Mouse (Mus musculus): ENCODE results near the gene Csde1. TPM values are rescaled to one million over a fixed set of nuclear protein-coding genes. Genes with fewer than 3 reads are reported as not detected.
A peak's percentile ranks its signal among the peaks of the same experiment; 100 is the strongest.

Csde1 gene
- total RNA-seq, 2 experiments from 2014 or later = 225 to 502 TPM

DNA sequence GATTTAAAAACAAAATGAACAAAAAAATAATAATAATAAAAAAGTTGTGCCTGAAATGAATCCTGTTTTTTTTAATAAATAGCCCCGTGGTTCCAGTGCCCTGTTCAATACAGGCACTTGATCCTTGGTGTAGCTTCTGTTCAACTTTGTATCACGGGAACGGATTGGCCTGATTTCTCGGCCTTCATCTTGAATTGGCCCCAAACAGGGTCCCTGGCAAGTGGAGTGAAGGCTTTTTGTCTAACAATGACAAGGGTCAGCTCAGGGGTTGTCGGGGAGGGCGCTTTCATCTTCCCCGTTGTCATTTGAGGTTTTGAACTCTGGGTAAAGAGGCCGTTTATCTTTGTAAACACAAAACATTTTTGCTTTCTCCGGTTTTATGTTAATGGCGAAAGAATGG, 37.5 kb downstream of the Csde1 start:
- peak; percentile 35 for ATAC-seq (replicated peaks; ENCODE audit: low FRiP score, low TSS enrichment, poor library complexity, severe bottlenecking)

DNA sequence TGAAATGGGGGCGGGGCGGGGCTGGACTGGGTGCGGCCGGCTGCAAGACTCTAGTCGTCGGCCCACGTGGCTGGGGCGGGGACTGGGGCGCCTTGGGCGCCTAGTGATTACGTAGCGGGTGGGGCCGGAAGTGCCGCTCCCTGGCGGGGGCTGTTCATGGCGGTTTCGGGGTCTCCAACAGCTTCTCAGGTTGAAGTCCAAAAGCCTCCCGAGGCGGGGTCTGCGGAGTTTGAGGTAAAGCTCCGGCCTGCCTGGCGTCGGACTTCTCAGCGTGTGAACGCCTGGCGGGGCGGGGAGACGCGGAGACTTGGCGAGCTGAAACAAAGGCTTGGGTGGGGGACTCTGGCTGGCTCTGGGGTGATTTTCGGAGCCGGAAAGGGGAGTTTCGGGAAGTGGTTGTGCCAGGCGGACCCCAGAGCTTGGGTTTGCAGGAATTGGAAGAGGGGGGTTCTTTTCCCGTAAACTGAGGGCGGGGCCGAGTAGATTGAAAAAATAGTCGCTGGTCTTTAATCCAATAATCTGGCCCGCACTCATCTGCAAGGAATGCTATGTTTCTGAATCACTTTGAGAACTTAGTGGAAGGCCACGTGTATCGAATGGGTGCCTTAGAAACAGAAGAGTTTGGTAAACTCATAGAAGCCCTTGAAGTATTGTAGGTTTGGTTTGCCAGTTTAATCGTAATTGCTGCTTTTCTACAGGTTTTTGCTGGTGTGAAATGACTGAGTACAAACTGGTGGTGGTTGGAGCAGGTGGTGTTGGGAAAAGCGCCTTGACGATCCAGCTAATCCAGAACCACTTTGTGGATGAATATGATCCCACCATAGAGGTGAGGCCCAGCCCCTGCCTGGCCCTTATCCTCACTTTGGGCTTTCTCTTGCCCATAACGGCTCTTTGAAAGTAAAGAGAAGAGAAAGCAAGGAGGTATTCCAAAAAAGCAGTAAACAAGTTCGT, 38.3 kb downstream of the Csde1 start, which contains the start of gene Nras:
Gene Nras, plus strand, starts transcription at position 79 of the 951 bp plus-strand sequence.
- ATAC-seq (replicated peaks; ENCODE audit: low FRiP score, low TSS enrichment, poor library complexity, severe bottlenecking) = peak; percentile 98

DNA sequence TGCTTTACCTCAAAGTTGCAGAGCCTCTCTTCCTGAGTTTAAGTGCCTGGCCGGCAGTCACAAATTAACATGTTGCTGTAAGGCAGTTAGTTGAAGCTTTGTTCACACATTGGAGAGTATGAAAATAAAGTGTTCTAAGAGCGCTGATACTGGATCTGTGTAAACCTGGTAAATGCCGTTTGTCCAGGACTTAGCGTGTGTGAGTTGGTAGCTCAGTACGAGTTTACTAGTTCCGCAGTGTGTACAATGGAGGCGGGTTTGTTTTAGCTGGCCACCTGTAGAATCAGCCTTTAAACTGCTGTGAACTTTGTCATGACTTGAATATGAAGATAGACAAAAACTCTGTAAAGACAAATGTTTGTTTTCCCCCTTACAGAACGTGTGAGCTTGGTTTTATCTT, 46.7 kb downstream of the Csde1 start:
- no peak for ATAC-seq (replicated peaks; ENCODE audit: low FRiP score, low TSS enrichment, poor library complexity, severe bottlenecking)

DNA sequence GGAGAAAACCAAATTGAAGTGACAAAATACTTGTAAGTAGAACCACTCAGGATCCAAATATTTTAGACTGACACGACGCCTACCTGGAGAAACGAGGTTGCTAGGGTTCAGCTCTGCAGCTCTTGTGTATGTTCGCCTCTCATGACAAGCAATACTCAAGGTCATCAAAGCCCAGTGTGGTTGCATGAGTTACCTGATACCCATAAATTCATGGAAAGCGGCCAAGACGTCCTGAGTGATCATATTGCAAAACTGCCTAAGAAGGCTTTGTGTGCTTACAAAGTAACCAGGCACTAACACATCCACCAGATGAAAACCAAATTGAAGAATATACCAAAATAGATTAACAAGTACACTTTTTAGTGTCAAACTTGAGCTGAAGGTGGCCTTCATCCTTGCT, 48.7 kb downstream of the Csde1 start:
- no peak for ATAC-seq (replicated peaks; ENCODE audit: low FRiP score, low TSS enrichment, poor library complexity, severe bottlenecking)

DNA sequence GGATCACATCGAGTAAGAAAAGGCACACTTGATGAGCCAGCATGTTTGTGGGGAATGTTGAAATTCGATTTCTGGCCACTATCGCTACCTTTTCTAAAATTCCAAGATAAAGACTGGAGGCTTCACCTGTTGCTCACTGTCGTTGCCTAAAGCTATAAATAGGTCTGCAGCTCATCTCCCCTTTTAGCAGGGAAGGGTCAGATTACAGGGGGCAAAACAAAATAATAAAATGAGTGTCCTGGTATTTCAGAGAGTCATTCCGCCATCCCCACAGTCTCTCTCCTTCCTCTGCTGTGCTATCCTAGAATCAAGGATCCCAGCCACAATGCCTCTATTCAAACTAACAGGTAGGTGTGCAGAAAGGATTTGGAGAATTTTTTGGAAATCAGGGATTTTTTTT, 53.5 kb downstream of the Csde1 start, which contains the start of gene Ampd1:
Gene Ampd1, plus strand, starts transcription at position 244 of the 400 bp plus-strand sequence.
- ATAC-seq (replicated peaks; ENCODE audit: low FRiP score, low TSS enrichment, poor library complexity, severe bottlenecking) = no peak

DNA sequence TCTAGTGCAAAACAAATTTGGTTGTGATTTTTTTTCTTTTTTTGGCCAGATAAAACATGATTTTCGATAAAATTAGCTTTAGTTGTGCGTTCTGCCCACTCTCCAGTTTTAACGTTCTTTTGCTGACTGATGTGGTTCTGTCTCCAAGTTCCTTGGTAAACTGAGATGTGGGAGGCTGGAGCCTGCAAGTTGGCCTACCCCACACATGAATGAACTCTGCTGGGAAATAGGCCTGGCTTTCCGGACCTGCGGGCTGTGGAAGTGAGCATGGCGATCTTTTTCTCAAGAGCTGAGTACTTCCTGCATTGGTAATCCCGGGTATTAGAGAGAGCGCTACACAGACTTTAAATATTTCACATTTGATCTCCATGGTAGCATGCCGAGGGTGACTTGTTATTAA, 55.6 kb downstream of the Csde1 start:
- no peak for ATAC-seq (replicated peaks; ENCODE audit: low FRiP score, low TSS enrichment, poor library complexity, severe bottlenecking)

DNA sequence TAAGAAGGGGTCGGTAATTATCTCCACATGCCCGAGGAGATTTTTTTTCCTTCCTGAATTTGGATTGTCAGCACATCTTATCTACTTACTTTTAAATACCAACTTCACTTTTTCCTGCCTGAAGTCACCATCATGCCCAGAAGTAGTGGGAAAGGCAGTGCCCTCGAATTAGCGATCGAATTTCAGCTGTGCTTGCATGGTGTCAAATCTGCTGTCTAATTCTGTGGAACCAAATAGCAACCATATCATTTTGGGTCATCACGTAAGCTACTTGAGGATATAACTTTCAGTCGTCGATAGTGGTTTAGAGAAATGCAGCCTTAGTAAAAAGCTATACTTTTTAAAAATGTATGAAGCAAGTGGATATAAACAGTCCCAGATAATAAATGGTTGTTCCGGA, 56.2 kb downstream of the Csde1 start:
- no peak for ATAC-seq (replicated peaks; ENCODE audit: low FRiP score, low TSS enrichment, poor library complexity, severe bottlenecking)

DNA sequence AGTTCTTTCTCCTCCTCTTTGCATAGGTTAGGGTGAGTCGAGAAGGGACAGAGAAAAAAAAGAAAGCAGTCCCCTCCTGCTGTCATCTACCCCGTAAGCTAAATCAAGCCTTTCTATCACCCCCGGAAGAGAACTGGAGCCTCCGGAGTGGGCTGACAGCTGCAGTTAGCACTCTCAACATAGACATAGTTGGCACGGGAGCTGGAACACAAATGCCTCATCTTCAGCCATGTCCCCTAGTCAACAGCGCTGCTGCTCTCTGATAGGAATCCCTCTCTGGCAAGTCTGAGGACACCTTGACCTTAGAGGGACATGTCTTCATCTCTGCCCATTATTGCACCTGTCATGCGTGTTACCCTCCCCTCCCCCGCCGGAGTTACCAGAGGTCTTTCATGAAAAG, 59.1 kb downstream of the Csde1 start:
- ATAC-seq (replicated peaks; ENCODE audit: low FRiP score, low TSS enrichment, poor library complexity, severe bottlenecking) = no peak

DNA sequence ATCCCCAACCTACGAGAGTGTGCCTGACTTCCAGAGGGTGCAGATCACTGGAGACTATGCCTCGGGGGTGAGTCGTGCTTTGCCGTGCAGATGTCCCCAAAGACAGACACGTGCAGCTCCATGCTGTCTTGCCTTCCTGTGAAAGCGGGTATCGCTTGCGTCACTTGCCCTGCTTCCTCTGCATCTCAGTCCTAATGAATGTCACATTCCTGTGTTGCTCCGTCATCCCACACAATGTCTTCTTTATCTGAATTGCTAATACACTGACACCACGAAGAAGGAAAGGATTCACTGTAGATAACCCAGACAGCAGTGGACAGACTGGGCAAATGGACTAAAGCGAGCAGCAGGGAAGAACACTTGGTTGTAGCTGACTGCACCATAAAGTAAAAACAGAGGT, 60.8 kb downstream of the Csde1 start:
- no peak for ATAC-seq (replicated peaks; ENCODE audit: low FRiP score, low TSS enrichment, poor library complexity, severe bottlenecking)

DNA sequence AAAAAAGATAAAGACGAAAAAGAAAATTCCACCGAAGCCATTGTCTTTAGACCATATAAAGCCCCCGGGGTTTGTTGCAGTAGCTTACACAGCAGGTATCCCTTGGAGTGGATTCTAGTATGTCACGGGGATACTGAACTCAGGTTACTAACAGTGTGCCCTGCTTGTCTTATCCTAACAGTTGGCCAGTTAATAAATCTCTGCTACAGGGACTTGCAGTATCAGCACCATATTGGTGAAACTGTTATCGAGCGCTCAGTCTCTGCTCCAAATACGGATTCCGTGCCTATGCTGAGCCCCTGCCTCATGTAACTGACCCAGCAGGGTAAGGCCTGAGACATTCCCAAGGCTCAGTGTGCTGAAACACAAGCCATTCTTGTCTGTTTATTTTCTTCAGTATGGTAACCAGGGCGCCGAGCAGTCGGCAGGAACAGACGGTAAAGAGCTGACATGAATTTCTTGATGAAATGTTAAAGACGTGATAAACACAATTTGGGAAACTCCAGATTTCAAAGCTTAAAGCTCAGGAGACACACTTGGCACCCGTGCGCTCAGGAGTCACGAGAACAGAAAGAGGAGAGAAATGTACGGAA, 61.7 kb downstream of the Csde1 start:
- ATAC-seq (replicated peaks; ENCODE audit: low FRiP score, low TSS enrichment, poor library complexity, severe bottlenecking) = no peak

DNA sequence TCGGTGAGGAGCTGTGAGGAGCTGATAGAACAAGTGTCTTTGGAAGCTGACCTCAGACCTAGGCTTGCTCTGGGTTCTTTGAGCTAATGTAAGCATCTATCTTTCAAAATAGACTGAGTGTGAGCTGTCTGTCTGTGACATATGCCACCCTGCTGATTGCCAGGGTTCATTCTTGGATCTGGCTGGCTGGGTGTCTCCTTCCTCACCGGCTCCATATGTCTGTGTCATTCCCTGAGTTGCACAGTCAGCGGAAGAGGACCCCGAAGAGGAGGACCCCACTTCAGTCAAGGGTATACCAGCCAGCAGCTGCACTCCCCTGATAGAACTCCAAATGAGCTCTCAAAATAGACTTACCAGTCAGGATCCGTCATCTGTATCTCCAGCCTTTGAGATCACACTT, 62.5 kb downstream of the Csde1 start:
- ATAC-seq (replicated peaks; ENCODE audit: low FRiP score, low TSS enrichment, poor library complexity, severe bottlenecking) = no peak

DNA sequence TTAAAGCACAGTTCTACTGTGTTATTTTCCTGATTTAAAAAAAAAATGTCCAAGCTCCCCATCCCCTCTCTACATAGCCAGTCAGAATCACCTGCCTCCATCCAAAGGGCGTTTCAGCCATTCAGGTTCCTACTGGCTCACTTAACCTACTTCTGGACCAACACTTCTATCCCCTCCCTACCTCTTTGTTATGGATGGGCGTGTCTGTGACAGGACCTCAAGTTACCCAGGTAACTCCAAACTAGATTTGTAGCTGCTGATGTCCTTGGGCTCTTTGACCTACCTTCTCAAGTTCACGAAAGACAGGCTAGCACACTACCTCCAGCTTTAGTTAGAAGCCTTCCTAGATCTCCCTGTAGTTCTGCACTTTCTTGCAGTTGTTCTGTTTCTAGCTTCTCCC, 65.8 kb downstream of the Csde1 start:
- no peak for ATAC-seq (replicated peaks; ENCODE audit: low FRiP score, low TSS enrichment, poor library complexity, severe bottlenecking)

DNA sequence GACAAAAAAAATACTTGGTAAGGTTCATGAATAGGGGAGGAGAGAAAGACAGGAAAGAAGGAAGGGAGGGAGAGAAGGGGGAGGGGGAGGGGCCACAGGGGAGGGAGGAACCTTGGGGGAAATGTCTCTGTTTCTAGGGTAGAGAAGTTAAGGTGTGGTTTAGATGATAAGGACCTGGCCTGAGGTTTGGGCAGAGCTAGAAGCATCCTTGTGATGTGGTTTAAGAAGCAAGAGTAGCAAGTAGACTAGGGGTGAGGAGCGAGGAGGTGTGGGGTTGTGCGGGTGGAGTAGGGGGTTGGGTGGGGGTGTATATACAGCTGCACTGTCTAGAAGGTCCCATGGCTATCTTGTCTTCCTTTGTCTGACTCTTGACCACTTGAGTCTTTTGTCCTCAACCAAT, 71.5 kb downstream of the Csde1 start:
- ATAC-seq (replicated peaks; ENCODE audit: low FRiP score, low TSS enrichment, poor library complexity, severe bottlenecking) = no peak

DNA sequence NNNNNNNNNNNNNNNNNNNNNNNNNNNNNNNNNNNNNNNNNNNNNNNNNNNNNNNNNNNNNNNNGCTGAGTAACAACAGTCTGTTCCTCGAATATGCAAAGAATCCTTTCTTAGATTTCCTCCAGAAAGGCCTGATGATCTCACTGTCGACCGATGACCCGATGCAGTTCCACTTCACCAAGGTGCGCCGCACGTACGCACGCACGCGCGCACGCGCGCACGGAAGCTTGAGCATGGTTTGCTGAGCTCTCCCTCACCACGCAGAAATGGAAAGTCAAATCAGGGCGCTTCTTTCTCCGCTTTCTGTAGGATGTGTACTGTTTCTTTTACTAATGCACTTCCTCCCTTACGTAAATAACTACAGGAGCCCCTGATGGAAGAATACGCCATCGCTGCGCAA, 78.4 kb downstream of the Csde1 start:
- ATAC-seq (replicated peaks; ENCODE audit: low FRiP score, low TSS enrichment, poor library complexity, severe bottlenecking) = no peak

DNA sequence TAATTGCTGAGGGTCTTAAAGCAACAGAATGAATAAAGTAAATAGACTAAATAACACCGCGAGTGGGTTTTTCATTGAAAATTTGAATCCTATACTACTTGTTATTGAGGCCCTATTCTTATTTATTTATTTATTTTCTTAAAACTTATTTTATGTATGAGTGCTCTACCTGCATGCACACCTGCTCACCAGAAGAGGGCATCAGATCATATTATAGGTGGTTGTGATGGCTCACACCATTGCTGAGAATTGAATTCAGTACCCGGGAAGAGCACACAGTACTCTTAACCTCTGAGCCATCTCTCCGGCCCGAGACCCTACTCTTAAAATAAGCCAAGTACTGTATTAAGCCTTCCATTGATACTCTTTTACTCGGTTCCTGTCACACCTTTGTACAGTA, 79.4 kb downstream of the Csde1 start:
- ATAC-seq (replicated peaks; ENCODE audit: low FRiP score, low TSS enrichment, poor library complexity, severe bottlenecking) = no peak

DNA sequence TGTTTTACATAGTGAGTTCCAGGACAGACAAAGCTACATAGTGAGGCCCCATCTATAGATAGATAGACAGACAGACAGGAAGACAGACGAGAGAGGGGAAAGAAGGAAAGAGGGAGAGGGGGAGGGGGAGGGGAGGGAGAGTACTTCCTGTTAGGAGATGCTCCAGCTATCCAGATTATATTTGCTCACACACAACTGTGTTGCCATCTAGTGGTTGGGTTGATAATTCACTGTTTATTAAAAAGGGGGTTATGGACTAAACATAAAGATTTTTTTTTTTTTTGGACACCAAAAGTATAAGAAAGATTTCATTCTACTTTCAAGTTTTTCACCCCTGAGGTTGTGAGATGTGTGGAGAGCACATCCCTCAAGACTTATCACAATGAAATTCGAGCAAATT, 80.5 kb downstream of the Csde1 start:
- ATAC-seq (replicated peaks; ENCODE audit: low FRiP score, low TSS enrichment, poor library complexity, severe bottlenecking) = no peak

DNA sequence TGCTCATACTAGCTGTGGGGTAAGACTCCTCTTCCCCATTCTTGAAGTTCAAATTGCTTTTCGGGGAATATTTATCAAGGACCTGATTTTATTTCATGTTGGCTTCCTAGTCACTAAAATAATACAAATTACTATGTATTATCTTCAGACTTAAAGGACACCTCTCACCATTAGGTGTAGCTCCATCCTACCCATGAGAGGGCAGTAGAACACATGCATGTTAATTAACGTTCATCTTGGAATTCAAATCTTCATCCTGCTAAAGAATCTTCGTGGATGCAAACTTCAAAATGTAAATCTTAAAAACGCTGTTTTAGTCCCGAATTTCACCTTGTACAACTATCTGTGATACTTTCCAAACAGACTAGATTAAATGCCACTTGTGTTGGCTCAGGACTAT, 81.0 kb downstream of the Csde1 start:
- ATAC-seq (replicated peaks; ENCODE audit: low FRiP score, low TSS enrichment, poor library complexity, severe bottlenecking) = no peak

DNA sequence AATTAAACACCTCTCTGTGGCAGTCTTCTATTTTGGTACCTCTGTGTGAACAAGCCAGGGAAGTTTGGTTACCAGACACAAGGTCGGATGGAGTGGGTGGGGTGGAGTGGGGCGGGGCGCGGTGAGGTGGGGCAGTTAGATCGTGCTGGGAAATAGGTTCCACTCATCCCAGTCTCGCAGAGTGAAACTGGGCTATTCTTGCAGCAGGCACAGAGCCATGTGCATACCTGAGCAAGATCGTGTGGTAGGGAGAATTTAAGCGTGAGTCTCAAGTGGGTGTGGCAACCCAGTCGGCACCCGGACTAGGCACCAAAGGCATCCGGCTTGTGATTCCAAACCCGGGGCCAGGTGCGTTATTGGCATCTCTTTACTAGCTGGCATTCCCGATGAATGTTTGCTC, 81.7 kb downstream of the Csde1 start:
- ATAC-seq (replicated peaks; ENCODE audit: low FRiP score, low TSS enrichment, poor library complexity, severe bottlenecking) = peak; percentile 31; the same call in 1 of the 2 replicates

DNA sequence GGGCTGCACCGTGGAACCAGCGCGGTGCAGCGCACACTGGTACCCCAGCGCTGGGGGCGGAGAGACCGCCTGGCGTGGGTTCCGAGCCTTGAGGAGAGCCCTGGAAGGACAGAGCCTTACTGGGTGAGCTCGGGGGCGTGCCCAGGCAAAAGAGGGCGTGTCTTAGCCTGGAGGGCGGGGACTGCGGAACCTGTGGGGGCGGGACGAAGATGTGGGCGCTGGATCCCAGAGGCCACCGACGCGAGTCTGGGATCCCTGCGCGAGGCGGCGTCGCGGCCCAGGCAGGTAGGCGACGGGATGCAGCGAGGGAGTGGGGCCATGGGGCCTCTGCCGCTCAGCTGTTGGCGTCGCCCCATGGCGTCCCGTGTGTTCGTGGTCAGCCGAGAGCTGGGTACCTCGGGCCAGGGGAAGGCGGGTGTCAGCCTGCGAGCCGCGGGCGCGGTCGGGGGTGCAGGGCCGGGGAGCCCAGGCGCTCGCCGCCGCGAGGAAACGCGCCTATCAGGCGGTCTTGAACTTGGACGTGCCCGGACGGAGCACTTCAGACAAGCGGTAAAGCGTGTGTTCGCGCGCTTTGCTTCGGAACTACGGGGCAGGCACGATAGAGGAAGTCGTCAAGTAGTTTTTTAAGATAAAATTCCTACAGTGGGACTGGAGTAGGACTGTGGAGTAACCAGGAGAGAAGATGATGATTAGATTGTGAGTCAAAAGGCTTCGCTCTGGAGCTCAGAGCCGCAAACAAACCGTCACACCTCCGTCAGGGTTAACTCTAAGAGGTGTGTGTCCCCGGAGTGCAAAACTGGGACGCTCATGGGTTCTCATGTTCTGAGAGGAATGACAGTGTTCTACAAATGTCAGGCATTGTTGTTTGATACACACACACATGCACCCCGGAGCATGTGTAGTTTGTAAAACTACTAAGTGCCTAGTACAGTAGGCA, 82.5 kb downstream of the Csde1 start, which contains the start of gene Dennd2c:
Gene Dennd2c, plus strand, starts transcription at position 151 of the 937 bp plus-strand sequence.
- peak; percentile 98 for ATAC-seq (replicated peaks; ENCODE audit: low FRiP score, low TSS enrichment, poor library complexity, severe bottlenecking)
